Mouse (Mus musculus) G1E (cell line): ENCODE results near the gene Actn1.

Experiments
- CTCF ChIP-seq: IDR thresholded peaks from 2 replicates; pipeline ENCODE4 v1.5.1; 2012; ENCODE audit warnings: low read depth, low read length, inconsistent platforms, mixed read lengths
- GATA1 ChIP-seq: IDR thresholded peaks from 2 replicates; pipeline ENCODE4 v1.6.1; 2012; ENCODE audit warnings: borderline replicate concordance, low read length, inconsistent platforms, mixed read lengths
- POLR2AphosphoS5 ChIP-seq: IDR thresholded peaks from 2 replicates; pipeline ENCODE4 v1.6.1; 2012; ENCODE audit warnings: low read depth, low read length, inconsistent platforms; ENCODE audit not compliant: insufficient replicate concordance

DNA sequence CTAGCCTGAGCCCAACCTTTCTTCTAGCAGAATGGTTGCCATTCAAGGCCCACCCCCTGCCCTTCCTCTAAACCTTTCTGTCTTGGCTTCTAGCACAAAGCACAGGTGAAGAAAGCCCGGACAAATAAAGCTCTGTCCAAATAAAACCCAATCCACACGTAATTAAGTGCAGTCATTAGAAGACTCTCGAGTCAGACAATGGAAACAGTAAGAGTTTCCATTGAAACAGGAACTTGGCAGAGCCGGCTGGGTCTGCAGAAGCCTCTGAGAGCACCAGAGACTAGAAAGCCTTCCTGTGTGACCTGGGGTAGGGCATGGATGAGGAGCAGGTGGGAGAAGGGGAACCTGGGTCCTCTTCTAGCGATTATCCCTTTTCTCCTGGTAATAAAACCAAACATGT is 25.7 kb upstream of the Actn1 start:
- TF ChIP-seq CTCF = no peak
- no peak for TF ChIP-seq GATA1
- no peak for TF ChIP-seq POLR2AphosphoS5
